Mouse (Mus musculus) induced T-regulatory cell, adult 2 months (primary cell): ENCODE measurements at regions not wholly inside any gene's neighbourhood (a gene's known extent, or its start where the extent isn't known, plus 50 kb on each side); places are given as distances from the start of the nearest gene placed in this dataset.
A peak's percentile ranks its signal among the peaks of the same experiment; 100 is the strongest.

Experiments used
- DNase-seq: peaks from one replicate; pipeline ENCODE4 v3.0.0-alpha.2; 2012; ENCODE audit warnings: low read depth

DNA sequence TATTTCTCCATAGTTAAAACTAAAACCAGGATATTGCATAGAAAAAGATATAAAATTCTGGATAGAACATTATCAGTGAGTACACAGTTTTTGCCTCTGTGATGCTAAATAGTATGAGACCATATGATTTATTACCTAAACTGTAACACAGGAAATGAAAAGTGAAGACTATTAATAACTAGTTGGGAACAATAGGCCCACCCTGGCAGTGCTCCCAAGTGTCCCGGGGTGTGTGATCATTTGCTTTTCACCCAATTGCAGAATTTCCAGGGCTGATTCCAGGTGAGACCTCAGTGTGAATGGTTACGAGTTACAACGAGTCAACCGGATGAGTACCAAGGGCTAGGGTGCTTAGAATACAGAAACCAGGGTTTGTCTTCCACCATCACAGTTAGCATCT, 172.6 kb upstream of the Tars start:
- no peak for DNase-seq

DNA sequence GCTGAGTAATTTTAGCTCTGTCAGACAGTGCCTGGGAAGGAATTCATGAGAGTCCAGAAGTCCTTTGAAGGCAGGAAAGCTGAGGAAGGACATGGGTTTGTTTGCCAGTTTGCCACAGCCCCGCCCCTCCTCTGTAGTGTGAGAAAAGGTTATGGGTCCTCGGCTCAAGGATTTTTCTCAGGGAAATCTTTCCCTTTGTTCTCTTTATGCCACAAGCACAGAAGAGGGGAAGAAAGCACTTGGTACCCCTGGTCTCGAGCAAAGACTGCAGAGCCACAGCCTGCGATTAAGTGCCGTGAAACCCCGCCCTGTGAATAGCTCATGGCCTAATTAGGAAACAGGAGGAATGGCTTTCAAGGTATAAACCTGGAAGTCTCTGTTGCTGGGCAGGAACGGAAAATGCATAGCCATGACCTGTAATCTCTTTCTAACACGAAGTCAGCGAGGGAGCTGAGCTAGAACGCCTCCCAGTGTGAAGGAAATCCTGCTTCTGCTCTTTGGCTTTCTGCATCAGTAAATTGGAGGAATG, 166.1 kb upstream of the Tars start:
- DNase-seq = no peak

DNA sequence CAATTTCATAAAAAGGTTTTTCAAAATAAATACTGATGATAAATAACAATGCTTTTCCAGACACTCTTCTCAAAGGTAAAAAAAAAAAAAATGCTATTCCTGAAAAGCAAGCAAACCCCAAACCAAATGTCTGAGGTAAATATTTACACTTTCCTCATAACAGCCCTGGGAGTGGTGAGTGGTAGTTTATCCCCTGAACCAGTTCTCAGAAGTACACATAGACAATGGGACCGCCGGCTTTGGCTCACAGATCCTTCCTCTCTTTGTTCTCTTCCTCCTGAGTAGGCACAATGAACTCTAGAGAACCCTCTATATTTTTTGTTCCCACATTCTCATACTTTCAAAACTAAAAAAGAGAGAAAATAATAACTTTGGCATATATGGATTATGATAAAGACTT, 153.1 kb upstream of the Tars start:
- no peak for DNase-seq

DNA sequence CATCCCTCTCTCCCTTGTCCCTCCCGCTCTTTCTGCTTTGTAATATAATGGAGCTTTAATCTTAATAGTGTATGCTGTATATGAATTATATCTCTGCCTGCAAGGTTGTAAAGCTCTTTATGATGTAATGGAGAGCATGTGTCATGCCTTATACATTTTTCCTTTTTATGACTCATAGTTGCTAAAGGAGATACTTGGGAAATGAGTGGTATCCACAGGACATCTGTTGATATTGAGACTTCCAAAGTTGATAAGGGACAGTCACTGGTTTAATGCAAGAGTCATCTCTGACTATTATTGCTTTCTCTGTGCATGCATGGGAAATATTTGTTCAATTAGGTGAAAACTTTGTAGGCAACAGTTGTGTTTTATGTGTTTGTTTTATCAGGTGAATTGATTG, 152.6 kb upstream of the Tars start:
- no peak for DNase-seq

DNA sequence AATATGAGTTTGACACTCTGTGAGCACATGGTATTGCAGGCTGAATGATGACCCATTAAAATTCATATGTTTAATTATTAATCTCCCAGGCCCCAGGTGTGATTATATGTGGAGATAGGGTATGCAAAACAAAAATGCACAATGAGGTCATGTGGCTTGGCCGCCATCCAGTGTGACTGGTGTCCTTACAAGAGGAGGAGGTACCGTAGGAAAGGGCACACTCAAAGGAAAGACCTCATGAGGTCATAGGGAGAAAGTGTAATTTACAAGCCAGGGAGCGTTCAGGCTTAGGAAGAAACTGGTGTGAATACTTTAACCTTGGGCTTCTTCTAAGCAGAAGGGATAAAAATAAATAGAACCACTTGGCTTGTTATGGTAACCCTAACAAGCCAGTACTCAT, 140.0 kb upstream of the Tars start:
- no peak for DNase-seq

DNA sequence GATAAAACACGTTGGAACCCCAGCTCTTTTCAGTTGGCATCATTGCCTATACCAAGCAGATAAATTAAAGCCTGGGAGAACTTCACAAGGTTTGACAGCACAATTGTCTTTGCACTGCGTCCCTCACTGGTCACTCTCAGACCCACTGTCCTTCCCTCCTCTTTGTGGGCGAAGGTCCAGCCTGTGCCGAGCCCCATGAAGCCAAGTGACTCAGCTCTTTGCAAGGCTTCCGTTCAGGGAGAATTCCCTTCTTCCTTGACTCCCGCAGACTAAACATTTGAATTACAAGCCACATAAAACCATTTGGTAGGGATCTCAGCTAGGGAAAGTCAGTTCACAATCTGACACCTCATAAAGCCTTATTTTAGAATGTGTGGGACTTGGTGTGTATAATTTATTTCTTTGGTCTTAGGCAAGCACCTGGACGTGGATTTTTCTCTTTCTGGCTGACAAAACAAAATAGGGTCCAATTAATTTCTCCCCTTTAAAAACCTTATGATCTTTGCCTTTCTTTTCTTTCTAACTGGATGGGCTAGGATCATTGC, 136.7 kb upstream of the Tars start:
- no peak for DNase-seq

DNA sequence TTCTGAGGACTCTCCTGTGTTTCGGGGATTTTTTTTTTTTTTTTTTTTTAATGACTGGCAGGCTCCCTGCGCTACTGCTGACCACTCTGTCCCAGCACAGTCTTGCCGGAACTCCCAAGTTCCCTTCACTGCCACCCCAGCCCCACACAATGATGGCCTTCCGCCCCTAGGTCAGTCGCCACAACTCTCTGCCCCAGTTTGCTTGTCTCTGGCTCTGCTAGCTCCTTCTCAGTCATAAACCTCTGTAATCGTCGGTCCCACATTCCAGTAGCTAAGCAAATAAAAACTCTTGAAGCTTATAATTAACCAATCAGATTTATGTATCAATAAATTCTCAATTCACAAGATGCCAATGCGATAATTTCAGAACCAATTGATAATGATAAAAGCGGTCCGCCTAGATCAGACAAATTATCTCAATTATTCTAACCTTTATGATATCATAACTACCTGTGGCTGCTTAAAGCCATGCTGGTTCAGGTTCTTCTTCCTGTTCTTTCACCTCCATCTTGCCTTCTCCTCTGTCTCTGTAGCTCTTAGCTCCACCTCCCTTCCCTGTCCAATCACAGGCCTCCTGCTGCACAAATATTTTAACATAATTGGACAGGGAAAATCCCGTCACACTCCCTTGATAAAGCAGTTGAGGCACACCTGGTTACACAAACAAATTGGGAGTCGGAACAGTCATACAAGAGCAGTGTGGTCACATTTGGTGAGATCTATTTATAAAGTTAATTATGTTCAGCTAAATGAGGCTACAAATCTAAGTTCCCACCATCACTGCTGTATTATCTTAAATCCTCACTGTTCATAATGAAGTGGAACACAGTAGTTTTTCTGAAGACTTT, 135.2 kb upstream of the Tars start:
- DNase-seq = no peak

DNA sequence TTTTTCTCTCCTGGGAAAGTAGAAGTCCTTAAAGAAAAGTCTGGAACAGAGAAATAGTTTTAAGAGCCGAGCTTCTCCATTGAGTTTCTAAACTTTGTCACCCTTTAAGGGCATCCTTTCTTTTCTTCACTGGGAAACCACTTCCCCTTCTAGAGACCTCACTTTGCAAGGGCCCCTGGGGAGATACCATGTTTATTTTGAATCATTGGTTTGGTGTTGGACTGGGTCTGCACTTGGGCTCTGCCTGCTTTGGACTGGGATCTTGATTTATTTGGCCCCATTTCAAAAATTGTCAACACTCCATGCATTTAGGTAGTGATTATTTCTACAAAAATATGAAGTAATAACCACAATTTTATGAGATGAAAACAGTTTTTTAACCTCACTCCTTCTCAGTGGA, 134.2 kb upstream of the Tars start:
- no peak for DNase-seq

DNA sequence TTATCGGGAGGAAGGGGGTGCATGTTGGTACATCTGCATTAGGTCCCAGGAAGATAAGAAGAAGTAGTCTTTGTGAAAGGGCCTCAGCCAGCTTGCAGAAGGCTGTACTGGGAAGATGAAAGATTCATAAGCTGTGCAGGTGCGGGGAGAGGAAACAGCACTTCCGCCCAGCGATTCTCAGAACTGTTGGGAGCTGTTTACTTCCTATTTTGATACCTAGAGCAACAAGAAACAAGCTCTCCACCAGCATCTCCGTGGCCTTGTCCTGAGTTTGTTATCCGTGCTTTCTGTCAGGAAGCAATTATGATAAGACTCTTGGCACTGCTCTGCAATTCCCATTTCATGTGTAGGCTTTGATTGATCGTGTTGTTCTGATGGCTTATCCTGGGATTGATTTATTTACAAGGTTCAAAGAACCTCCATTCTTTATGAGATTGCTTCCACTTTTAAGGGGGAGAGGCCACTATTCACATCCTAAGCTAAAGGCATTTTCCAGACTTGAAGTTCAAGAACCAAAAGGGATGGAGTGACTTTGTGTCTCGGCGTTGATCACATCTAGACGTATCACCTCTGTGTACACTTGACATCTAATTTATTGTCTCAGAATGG, 133.6 kb upstream of the Tars start:
- DNase-seq = peak; percentile 67

DNA sequence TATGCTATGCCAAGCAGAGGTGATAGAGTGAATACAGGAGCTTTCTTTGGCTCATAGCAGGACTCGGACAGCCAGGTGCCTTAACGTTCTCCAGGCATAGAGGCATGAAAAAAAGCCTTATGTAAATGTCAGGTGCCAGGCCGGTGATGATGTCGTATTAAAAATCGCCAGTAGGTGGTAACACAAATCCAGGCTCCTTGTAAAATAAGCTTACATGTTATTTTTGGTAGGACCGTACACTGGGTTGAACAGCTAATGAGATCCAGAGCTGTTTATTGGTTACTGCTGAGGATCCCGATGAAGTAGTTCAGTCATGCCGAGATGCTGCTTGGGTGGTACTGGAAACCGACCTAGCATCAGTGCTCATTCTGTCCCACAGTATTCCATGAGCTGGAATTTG, 133.1 kb upstream of the Tars start:
- DNase-seq = peak; percentile 50

DNA sequence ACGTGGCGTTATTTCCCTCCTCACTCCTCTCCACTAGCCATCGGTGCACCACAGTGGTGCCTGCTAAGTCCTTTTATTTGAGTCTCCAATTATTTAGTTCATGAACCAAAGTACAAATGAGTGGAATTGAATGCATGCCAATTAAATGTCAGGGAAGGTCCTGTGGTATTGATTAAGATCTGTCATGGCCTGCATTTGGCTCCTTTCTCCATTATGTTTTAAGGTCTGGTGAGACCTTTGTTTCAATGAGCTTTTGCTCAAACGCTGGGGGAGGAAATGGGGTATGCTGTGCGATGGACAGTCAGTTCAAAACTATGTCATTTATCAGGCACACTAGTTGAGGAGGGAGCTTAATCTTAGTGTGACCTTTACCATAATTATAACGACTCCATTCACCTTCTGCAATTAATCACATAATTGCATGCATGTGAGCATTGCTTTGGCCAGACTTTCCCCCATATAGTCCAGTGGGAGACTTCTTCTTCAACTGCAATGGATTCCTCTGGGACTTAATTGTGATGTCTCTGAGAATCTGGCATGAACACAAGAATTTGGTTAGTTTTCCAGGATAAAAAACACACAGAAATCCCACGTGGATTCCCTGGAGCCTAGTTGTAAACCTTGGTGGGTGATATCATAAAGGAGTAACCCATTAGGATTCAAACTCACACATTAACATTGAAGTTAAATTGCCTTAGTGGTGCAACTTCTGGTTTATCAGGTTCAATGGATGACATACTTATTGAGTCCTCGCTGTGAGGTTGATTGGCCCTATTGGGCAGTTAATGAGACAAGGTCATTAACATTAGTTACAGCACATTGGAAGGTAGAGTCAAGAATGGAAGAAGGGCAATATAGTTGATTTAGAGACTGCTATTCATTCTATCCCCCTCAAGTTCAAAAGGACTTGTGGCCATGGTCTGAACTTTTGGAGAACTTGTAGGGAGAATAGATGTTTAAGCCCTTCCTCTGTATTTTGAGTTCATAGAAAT, 130.7 kb upstream of the Tars start:
- no peak for DNase-seq

DNA sequence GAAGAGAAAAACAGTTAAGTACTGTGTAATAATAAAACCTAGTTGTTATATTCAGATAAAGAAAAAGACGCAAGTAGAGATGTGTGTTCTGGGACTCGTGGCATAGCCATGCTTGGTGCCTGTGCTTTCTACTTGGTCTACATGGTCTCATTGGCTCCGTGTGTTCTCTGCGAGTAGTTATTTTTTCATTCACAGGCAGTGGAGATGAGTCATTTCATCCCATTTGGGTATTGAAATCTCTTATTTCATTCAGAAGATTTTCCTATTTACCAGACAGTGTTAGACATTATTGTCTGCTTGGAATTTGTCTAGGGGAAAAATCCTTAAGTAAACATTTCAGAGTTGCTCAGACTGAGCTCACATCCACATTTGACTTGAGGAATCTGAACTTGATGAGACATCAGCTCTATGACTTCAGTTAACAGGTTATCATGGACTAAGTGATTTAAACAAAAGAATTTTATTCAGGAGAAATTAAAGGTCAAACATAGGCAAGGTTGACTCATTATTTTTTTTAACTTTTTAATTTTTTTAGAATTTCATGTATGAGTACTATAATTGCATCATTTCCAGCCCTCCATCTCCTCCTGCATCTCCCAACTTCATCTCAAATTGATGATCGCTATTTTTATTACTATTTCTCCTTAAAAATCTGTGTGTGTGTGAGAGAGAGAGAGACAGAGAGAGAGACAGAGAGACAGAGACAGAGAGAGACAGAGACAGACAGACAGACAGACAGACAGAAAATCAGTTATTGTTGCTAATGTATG, 125.1 kb upstream of the Tars start:
- no peak for DNase-seq

DNA sequence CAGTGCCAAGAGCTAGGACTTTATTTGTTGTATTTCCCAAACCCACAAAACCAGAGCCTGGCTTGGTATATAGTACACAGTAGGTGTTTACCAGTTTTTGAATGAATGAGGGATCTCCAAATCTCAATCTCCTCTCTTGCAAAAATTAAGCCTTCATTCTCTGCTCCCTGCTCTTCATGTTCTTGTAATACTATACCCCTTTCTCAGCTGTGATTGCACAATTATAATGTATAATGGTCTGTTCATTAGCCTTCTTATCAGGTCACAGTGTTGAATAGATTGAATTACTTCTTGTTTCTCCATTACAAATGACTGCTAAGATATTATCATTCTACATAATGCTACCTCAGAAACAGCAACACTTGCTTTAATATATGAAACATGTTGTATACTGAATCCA, 119.1 kb upstream of the Tars start:
- DNase-seq = no peak

DNA sequence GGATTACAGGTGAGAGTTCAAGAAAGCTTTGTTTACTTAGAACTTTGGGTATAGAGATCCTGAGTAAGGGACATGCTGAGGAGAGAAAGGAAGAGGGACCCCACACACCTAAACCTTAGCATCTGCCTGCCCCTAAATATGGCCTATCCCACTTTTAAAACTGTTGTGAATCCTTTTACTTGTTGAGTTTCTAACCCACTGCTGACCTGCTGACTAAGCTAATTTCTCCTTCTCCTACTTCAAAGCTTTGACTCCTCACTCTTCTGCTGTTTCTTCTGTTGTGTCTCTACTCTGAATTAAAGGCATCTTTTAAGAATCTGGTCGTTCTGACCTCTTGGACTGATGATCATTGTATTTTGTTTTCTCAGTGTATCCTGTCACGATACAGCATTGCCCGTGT, 118.4 kb upstream of the Tars start:
- DNase-seq = no peak

DNA sequence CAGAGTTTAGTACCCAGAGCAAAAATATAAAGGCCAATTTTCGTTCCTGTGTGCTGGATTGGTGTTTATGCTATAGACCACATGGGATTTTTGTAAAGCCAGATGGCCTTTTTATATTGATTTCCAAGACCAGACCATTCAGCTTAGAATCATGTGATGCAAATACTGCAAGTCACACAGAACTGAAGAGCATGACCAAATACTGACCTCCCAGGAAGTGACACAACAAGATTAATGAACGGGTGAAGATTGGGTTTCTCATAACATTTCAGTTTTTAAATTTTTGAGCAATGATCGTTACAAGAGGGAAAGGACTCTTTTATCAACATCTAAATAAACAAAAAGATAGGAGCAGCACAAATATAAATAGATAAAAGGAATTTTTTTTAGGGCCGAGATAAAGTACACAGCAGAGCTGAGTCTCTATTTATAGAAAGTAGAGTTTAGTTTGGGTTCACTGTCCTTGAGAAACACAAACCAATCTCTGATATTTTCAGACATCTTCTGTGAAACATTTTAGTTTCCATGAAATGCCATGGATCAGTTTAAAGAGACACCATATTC, 105.7 kb upstream of the Tars start:
- no peak for DNase-seq

DNA sequence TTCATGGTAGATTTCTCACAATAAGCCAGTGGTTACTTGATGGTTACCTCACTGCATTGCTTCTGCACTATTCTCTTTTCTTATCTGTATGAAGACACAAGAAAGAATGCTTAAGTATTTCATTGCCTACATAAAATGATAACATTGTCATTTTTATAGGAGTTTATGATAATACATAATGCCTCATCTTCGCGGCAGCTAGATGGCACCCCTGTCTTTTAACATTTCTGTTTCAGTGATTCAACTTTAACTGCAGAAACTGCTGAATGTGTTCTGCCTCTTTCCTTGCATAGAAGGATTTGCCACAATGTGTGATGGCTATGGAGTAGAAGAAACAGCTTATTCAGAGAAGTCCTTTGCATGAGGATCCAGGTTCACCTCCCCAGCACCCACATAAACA, 97.0 kb upstream of the Tars start:
- peak; percentile 3 for DNase-seq

DNA sequence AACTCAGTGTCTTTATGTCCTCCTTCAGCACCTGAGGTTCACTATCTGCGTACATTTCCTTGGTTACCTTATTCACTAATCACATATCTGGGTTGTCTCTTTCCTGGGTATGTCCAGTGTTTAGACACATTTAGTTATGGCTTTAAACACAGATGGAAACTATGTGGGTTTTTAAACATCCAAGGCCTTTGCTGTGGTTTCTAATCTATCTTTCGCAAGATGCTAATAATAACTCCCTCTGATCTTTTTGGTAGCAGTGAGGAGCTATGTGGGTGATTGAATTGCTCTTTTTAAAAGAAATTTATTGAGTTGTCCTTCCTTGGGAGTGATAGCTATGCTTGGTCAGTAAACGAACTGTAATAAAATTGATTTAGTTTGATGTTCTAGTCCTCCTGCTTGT, 89.7 kb upstream of the Tars start:
- DNase-seq = no peak

DNA sequence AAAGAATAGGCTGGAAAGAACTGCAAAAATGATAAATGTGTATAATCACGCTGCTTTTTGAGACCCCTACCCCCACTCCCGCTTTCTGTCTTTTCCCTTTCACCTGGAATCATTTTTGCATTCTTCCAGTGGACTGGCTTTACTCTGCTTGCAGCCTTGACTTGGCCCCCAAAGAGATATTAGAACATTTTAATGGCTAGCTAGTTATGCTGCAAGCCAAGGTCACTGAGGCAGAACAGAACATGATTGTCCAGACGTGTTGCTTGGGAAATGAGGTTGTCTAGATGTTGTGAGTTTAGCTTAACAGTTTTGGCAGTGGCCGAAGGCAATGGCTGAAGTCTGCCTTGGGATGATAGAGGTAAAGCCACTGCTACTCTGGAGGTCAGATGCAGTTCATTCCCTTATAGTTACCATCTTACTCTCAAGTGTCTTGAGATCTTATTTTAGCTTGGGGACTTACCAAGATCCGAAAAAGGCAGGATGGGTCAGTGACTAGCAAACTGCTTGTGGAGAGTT, 87.9 kb upstream of the Tars start:
- DNase-seq = no peak

DNA sequence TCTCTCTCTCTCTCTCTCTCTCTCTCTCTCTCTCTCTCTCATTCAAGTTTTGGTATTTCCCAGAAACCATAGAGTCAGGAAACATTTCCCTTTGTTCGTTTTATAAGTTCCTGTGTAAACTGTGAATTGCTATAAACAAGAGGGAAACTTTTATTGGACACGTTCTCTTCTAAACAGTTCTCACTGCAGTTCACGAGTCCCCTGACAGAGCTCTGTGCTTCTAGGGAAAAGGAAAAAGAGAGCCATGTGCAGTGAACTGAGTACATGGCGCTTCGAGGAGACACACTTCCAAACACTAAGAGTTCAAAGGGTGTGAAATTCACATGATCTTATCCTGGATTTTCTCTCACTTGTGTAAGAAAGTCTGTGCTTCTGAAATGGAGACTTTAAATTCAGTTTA, 84.5 kb upstream of the Tars start:
- DNase-seq = no peak

DNA sequence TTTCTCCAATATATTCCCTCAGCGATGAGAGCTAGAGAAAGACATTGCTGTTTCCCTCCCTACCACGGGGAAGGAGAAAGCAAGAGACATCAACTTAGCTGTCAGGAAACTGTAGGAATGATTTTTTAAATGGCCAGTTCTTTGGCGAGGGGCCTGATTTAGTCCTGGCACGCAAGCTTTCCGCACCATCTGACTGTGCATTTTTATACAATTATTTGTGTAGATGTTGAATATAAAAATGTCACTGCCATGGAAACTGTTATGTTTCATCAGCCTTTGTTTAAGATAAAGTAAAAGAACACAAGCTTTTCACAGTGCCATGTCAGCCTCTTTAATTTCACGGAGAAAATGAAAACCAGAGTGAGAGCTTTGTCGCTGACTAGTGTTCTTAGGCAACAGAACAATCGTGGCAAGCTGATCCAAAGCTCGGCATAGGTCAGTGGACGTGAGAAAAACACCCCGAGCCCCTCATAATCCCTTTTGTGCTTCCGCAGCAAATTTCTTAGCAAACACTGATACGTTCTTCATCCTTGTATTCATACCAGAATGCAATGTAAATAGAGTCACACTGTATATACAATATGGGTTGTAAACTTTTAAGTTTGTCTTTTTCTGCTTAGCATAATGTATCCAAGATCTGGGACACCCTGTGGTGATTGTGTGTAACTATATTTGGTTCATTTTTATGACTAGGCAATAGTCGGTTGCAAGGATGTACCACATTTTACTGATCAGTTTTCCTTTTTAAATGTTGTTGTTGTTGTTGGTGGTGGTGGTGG, 79.9 kb upstream of the Tars start:
- no peak for DNase-seq
